Mouse (Mus musculus) midbrain, embryonic 11.5 days (tissue): ENCODE results near the gene Fam227a. TPM values are rescaled to one million over a fixed set of nuclear protein-coding genes. Genes with fewer than 3 reads are reported as not detected.
A peak's percentile ranks its signal among the peaks of the same experiment; 100 is the strongest.

Experiments
- ATAC-seq: fragments of 200-750 bp; cut with Nextera tagmentation; 2 replicates; pipeline ENCODE4 v1.8.0; 2017; ENCODE audit warnings: moderate TSS enrichment, moderate library complexity; ENCODE audit not compliant: low FRiP score
- DNase-seq: peaks from one replicate; pipeline ENCODE4 v3.0.0; 2015; ENCODE audit warnings: low spot score; ENCODE audit errors: missing footprints
- H3K27ac ChIP-seq: fragments of 300-500 bp; sonication (generic); 2 replicates; pipeline ENCODE4 v1.5.1; 2014; ENCODE audit warnings: low read depth, low read length
- H3K27me3 ChIP-seq: fragments of 300-500 bp; sonication (generic); 2 replicates; pipeline ENCODE4 v1.6.1; 2014; ENCODE audit warnings: mild to moderate bottlenecking, low read length, moderate library complexity, mixed read lengths; ENCODE audit not compliant: control insufficient read depth, insufficient read depth
- H3K36me3 ChIP-seq: fragments of 300-500 bp; sonication (generic); 2 replicates; pipeline ENCODE4 v1.6.1; 2014; ENCODE audit warnings: mild to moderate bottlenecking, low read length, moderate library complexity, mixed read lengths; ENCODE audit not compliant: control insufficient read depth, insufficient read depth
- H3K4me1 ChIP-seq: fragments of 300-500 bp; sonication (generic); 2 replicates; pipeline ENCODE4 v1.6.1; 2014; ENCODE audit warnings: low read length; ENCODE audit not compliant: control insufficient read depth, insufficient read depth
- H3K4me2 ChIP-seq: fragments of 300-500 bp; sonication (generic); 2 replicates; pipeline ENCODE4 v1.6.1; 2014; ENCODE audit warnings: mild to moderate bottlenecking, moderate library complexity
- H3K4me3 ChIP-seq: fragments of 300-500 bp; sonication (generic); 2 replicates; pipeline ENCODE4 v1.5.1; 2014; ENCODE audit warnings: low read depth, low read length
- H3K9ac ChIP-seq: fragments of 300-500 bp; sonication (generic); 2 replicates; pipeline ENCODE4 v1.6.1; 2014; ENCODE audit warnings: low read length
- H3K9me3 ChIP-seq: fragments of 300-500 bp; sonication (generic); 2 replicates; pipeline ENCODE4 v1.6.1; 2016; ENCODE audit warnings: low read length; ENCODE audit not compliant: control insufficient read depth
- WGBS: fragments of 180-500 bp; shearing (Covaris S2); extraction: QIAGEN DNeasy Blood & Tissue Kit; methylation state at CpG from one replicate; pipeline ENCODE4 v1.1.7; 2014; 5-methylcytosine and 5-hydroxymethylcytosine counted together
- polyA plus RNA-seq: library from polyadenylated mRNA; unstranded; fragments of >200 nt; fragmentation: Nextera tagmentation; extraction: Ambion mirVana; gene quantifications from 2 replicates; pipeline ENCODE4 v1.2.1, GENCODE M21; 2014

Fam227a gene
- polyA plus RNA-seq, 1 experiment from 2014 or later = 3.7 TPM

DNA sequence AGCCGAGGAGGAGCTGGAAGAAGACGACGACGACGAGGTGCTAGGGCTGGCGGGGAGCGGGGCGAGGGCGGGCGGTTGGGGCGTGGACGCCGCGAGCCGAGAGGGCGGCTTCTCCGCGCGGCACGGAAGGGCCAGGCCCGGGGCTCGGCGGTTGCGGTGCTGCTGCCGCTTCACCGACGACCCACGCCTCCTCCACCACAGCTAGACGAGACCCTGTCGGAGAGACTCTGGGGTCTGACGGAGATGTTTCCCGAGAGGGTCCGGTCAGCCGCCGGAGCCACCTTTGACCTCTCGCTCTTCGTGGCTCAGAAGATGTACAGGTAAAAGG lies 12.2 kb upstream of the Fam227a start:
- Histone ChIP-seq H3K9me3 (no peaks in the 10 kb centered on the region), H3K4me2 (peak overlapping the region; percentile 68), H3K27me3 (no peaks in the 10 kb centered on the region), H3K4me1 (peaks cover 5% of the 10 kb centered on the region), H3K27ac (0 out of 2 replicates have a peak overlapping the region, but pooled peaks have one; percentile 41), H3K4me3 (peak overlapping the region; percentile 93), H3K36me3 (peaks cover 17% of the 10 kb centered on the region; the same call in 1 of the 2 replicates), H3K9ac (peak overlapping the region; percentile 82)
- under 1% methylated on average over 36 of the region's 37 CpGs for WGBS
- ATAC-seq (peak; percentile 68), DNase-seq (no peak)

GRCm38 (mm10) chr15:79670249-79670971 lies 11.7 kb upstream of the Fam227a start, which contains the start of gene Tomm22:
Gene Tomm22 (plus strand): TSS chr15:79670861.
- peak within 1 kb of the TSS; percentile 68 for H3K4me2 ChIP-seq
- peak within 1 kb of the TSS; percentile 93 for H3K4me3 ChIP-seq
- 0 out of 2 replicates have a peak within 1 kb of the TSS, but pooled peaks have one; percentile 41 for H3K27ac ChIP-seq
- peak; percentile 97 for ATAC-seq
- no peaks in the 10 kb centered on the region for H3K27me3 ChIP-seq
- peaks cover 16% of the 10 kb centered on the region; the same call in 1 of the 2 replicates for H3K36me3 ChIP-seq
- H3K9me3 ChIP-seq = no peaks in the 10 kb centered on the region
- H3K9ac ChIP-seq = peak within 1 kb of the TSS; percentile 82
- 20% methylated on average over 32 of the region's 33 CpGs for WGBS
- peaks cover 5% of the 10 kb centered on the region for H3K4me1 ChIP-seq
- DNase-seq = peak; percentile 97

GRCm38 (mm10) chr15:79669195-79669594 lies 10.4 kb upstream of the Fam227a start:
- no peak overlapping the region for H3K27ac ChIP-seq
- H3K9ac ChIP-seq = no peak overlapping the region
- no peak for DNase-seq
- no peaks in the 10 kb centered on the region for H3K9me3 ChIP-seq
- H3K4me3 ChIP-seq = no peak overlapping the region
- H3K4me2 ChIP-seq = no peak overlapping the region
- ATAC-seq = no peak
- peaks cover 5% of the 10 kb centered on the region for H3K4me1 ChIP-seq
- H3K27me3 ChIP-seq = no peaks in the 10 kb centered on the region
- 75% methylated on average over 10 of the region's 10 CpGs for WGBS
- H3K36me3 ChIP-seq = peaks cover 6% of the 10 kb centered on the region; the same call in 1 of the 2 replicates

DNA sequence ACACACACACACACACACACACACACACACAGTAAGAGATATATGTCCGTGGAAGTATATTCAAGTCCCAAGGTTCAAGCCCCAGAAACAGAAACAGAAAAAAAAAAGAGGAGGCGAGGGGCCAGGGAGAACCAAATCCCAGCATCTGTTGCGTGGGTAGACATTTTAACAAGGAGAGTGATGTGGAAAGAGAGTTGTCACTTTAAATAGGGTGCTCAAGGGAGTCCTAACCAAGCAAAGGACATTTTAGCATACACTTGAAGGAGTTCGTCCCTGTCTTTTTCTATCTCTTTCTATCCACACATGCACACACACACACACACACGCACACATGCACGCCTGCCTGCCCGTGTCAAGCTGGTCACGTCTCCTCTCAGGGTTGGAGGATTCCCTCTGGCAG lies 5.9 kb upstream of the Fam227a start:
- Histone ChIP-seq H3K4me1 (peaks cover 3% of the 10 kb centered on the region; the same call in 1 of the 2 replicates), H3K9me3 (no peaks in the 10 kb centered on the region), H3K4me3 (no peak overlapping the region), H3K4me2 (no peak overlapping the region), H3K36me3 (peaks cover 8% of the 10 kb centered on the region; the same call in 1 of the 2 replicates), H3K27me3 (no peaks in the 10 kb centered on the region), H3K9ac (no peak overlapping the region), H3K27ac (no peak overlapping the region)
- WGBS = 91% methylated on average over 8 of the region's 8 CpGs
- ATAC-seq (no peak), DNase-seq (no peak)

DNA sequence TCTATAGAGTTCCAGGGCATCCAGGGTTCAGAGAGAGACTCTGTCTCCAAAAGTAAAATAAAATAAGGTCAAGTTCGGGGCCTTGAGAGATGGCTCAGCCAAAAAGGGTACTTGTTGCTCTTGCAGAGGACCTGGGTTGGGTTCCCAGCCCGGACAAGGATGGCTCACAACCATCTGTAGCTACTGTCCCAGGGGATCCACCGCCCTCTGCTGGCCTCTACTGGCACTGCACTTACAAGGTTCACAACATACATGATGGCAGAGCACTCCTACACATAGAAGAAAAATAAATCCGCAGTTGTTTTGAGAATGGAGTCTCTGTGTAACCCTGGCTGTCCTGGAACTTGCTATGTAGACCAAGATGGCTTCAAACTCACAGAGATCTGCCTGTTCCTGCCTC lies 3.1 kb upstream of the Fam227a start:
- H3K36me3 ChIP-seq = peaks cover 4% of the 10 kb centered on the region; the same call in 1 of the 2 replicates
- DNase-seq = no peak
- H3K9ac ChIP-seq = no peak overlapping the region
- no peak overlapping the region for H3K27ac ChIP-seq
- H3K4me1 ChIP-seq = peaks cover 5% of the 10 kb centered on the region; the same call in 1 of the 2 replicates
- no peak overlapping the region for H3K4me3 ChIP-seq
- no peaks in the 10 kb centered on the region for H3K27me3 ChIP-seq
- H3K9me3 ChIP-seq = no peaks in the 10 kb centered on the region
- ATAC-seq = no peak
- 72% methylated on average over 4 of the region's 4 CpGs for WGBS
- no peak overlapping the region for H3K4me2 ChIP-seq

DNA sequence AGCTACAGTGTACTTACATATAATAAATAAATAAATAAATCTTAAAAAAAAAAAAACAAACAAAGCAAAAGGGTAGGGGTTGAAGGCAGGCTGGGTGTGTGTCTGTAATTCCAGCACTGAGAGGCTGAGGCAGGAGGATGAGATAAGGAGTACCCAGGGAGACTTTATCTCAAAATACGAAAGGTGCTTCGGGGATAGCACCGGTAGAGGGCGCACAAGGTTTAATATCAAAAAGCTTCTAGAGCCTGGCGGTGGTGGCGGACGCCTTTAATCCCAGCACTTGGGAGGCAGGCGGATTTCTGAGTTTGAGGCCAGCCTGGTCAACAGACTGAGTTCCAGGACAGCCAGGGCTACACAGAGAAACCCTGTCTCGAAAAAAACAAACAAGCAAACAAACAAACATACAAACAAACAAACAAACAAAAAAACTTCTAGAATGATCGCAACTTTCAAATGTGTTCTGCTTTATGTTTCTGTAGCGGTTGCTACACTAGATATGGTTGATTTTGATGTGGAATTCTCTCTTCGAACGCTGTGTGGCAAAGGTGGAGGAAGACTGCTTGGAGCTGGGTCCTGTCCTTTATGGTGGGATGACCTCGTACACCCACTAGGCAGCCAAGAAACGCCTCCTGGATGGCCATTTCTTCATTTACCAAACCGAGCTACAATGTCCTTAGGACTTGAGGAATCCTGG lies 772 bp downstream of the Fam227a start:
- Histone ChIP-seq H3K4me3 (peak overlapping the region; percentile 79), H3K4me1 (peaks cover 5% of the 10 kb centered on the region; the same call in 1 of the 2 replicates), H3K9me3 (no peaks in the 10 kb centered on the region), H3K4me2 (peak overlapping the region; percentile 77), H3K27ac (peak overlapping the region; percentile 96), H3K27me3 (no peaks in the 10 kb centered on the region), H3K9ac (peak overlapping the region; percentile 90), H3K36me3 (0 out of 2 replicates have a peak, but pooled peaks cover under 1% of the 10 kb centered on the region)
- 0 out of 2 replicates have a peak, but pooled peaks have one; percentile 12 for ATAC-seq
- DNase-seq = peak; percentile 98
- WGBS = 4% methylated on average over 16 of the region's 16 CpGs

DNA sequence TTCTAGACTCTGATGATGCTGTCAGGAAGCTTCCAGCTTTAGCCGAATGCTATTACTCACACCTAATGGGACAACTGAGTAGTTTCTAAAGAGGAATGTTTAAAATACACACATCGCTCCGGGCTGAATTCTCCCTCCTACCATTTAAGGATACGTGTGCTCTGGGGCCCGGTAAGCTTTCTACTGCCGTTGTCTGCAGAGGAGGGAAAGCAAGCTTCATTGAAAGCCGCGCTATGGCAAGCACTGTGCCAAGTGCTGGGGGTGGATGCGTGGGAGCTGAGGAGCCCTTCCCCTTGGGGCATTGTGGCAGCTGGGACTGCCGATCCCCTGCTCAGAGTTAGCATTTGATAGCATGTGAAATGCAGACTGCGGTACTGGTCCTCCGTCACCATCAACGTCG lies 2.3 kb downstream of the Fam227a start:
- ATAC-seq = no peak
- DNase-seq = no peak
- no peaks in the 10 kb centered on the region for H3K36me3 ChIP-seq
- no peak overlapping the region for H3K4me3 ChIP-seq
- no peak overlapping the region for H3K4me2 ChIP-seq
- H3K27me3 ChIP-seq = no peaks in the 10 kb centered on the region
- 94% methylated on average over 14 of the region's 14 CpGs for WGBS
- H3K27ac ChIP-seq = no peak overlapping the region
- peaks cover 5% of the 10 kb centered on the region; the same call in 1 of the 2 replicates for H3K4me1 ChIP-seq
- H3K9ac ChIP-seq = no peak overlapping the region
- H3K9me3 ChIP-seq = no peaks in the 10 kb centered on the region

DNA sequence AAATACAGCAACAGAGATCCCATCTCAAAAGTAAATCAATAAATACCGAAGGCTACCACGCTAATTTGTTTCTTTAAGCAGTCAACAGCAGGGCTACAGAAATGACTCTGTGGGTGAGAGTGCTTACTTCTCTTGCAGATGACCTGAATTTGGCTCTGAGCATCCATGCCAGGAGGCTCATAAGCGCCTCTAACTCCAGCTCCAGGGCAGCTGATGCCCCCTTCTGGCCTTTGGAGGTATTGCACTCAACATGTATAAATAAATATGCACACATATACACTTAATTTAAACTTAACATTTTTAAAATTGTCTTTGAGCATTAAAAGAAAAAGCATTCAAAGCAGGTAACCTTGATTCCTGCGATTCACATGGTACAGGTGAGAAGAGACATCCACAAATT lies 7.3 kb downstream of the Fam227a start:
- Histone ChIP-seq H3K27ac (no peak overlapping the region), H3K9ac (no peak overlapping the region), H3K36me3 (no peaks in the 10 kb centered on the region), H3K4me2 (no peak overlapping the region), H3K9me3 (no peaks in the 10 kb centered on the region), H3K4me3 (no peak overlapping the region), H3K4me1 (no peaks in the 10 kb centered on the region), H3K27me3 (no peaks in the 10 kb centered on the region)
- DNase-seq (no peak), ATAC-seq (no peak)
- WGBS = 75% methylated on average over 4 of the region's 4 CpGs

- Histone ChIP-seq H3K4me1 (no peaks in the 10 kb centered on the region), H3K27ac (no peak overlapping the region), H3K4me3 (no peak overlapping the region), H3K9me3 (no peaks in the 10 kb centered on the region), H3K27me3 (no peaks in the 10 kb centered on the region), H3K9ac (no peak overlapping the region), H3K36me3 (no peaks in the 10 kb centered on the region), H3K4me2 (no peak overlapping the region)
- DNase-seq (peak; percentile 94), ATAC-seq (no peak)
Measured at GRCm38 (mm10) chr15:79650569-79650968, 8.2 kb downstream of the Fam227a start.
